Mouse (Mus musculus) adrenal gland, adult 2 months (tissue): ENCODE data around the gene Olfr198. TPM values are rescaled to one million over a fixed set of nuclear protein-coding genes. Genes with fewer than 3 reads are reported as not detected.
A peak's percentile ranks its signal among the peaks of the same experiment; 100 is the strongest.
"Not testable (repeated sequence)": the region's sequence is repeated elsewhere in the genome, so short reads cannot be mapped to it uniquely, and the experiment has no call there.

Source experiments
- DNase-seq: peaks from one replicate; pipeline ENCODE4 v3.0.0; 2021
- long read RNA-seq: library from polyadenylated mRNA; stranded (forward); transcript quantifications from one replicate; pipeline ENCODE4 v2.0.0, GENCODE M21; 2021
- polyA plus RNA-seq: library from polyadenylated mRNA; depleted of rRNA; stranded (reverse); fragments of >200 nt; gene quantifications from 2 replicates; pipeline ENCODE4 v1.2.3, GENCODE M21; 2012; rRNA removed
- total RNA-seq, 2 experiments: library from RNA; stranded (reverse); gene quantifications; 2 replicates each; pipeline ENCODE4 v1.2.3; 2021

Olfr198 gene
- total RNA-seq (not detected), polyA plus RNA-seq (not detected in 2 replicates)
- long read RNA-seq = 0 reads

- not testable (repeated sequence) for DNase-seq
These were observed at the start of gene Olfr198 for GRCm38 (mm10) chr16:59203433-59203832. Olfr198 (minus strand) TSS chr16:59203533.

- DNase-seq = no peak
These were observed 46.4 kb upstream of the Olfr198 start for GRCm38 (mm10) chr16:59249684-59250083.

- DNase-seq = not testable (repeated sequence)
These were observed 16.3 kb upstream of the Olfr198 start, which contains the start of gene Olfr199 for GRCm38 (mm10) chr16:59219667-59220066. Olfr199 (minus strand) TSS chr16:59219767.

- DNase-seq = not testable (repeated sequence)
These were observed 14.5 kb upstream of the Olfr198 start for GRCm38 (mm10) chr16:59217861-59218260.

- no peak for DNase-seq
These were observed 33.0 kb downstream of the Olfr198 start, which contains the start of gene Olfr196 for GRCm38 (mm10) chr16:59170354-59170753. Olfr196 (minus strand) TSS chr16:59170454.

- DNase-seq = peak; percentile 53
These were observed 51.3 kb downstream of the Olfr198 start for GRCm38 (mm10) chr16:59151996-59152395.

Other genes starting within 250 kb of the Olfr198 start
- not detected for gene Olfr183, start 208.2 kb downstream of the Olfr198 start, total RNA-seq
- gene Olfr183, start 208.2 kb downstream of the Olfr198 start, polyA plus RNA-seq = not detected in 2 replicates
- gene Olfr186, start 173.2 kb downstream of the Olfr198 start, total RNA-seq = not detected
- not detected in 2 replicates for gene Olfr186, start 173.2 kb downstream of the Olfr198 start, polyA plus RNA-seq
- not detected for gene Olfr187, start 163.8 kb downstream of the Olfr198 start, total RNA-seq
- not detected in 2 replicates for gene Olfr187, start 163.8 kb downstream of the Olfr198 start, polyA plus RNA-seq
- not detected for gene Olfr190, start 125.5 kb downstream of the Olfr198 start, total RNA-seq
- gene Olfr190, start 125.5 kb downstream of the Olfr198 start, polyA plus RNA-seq = not detected in 2 replicates
- gene Olfr191, start 113.7 kb downstream of the Olfr198 start, total RNA-seq = not detected
- not detected in 2 replicates for gene Olfr191, start 113.7 kb downstream of the Olfr198 start, polyA plus RNA-seq
- gene Olfr193, start 91.7 kb downstream of the Olfr198 start, total RNA-seq = not detected
- not detected in 2 replicates for gene Olfr193, start 91.7 kb downstream of the Olfr198 start, polyA plus RNA-seq
- gene Olfr194, start 82.5 kb downstream of the Olfr198 start, total RNA-seq = not detected
- gene Olfr194, start 82.5 kb downstream of the Olfr198 start, polyA plus RNA-seq = not detected in 2 replicates
- gene Olfr195, start 56.5 kb downstream of the Olfr198 start, total RNA-seq = not detected
- not detected in 2 replicates for gene Olfr195, start 56.5 kb downstream of the Olfr198 start, polyA plus RNA-seq
- gene Olfr196, start 33.1 kb downstream of the Olfr198 start, total RNA-seq = not detected
- not detected in 2 replicates for gene Olfr196, start 33.1 kb downstream of the Olfr198 start, polyA plus RNA-seq
- not detected for gene Olfr199, start 16.2 kb upstream of the Olfr198 start, total RNA-seq
- not detected in 2 replicates for gene Olfr199, start 16.2 kb upstream of the Olfr198 start, polyA plus RNA-seq
- gene Olfr201, start 69.1 kb upstream of the Olfr198 start, total RNA-seq = not detected
- gene Olfr201, start 69.1 kb upstream of the Olfr198 start, polyA plus RNA-seq = not detected in 2 replicates
- gene Olfr202, start 83.3 kb upstream of the Olfr198 start, total RNA-seq = not detected
- gene Olfr202, start 83.3 kb upstream of the Olfr198 start, polyA plus RNA-seq = not detected in 2 replicates
- gene Olfr203, start 95.3 kb upstream of the Olfr198 start, total RNA-seq = not detected
- not detected in 2 replicates for gene Olfr203, start 95.3 kb upstream of the Olfr198 start, polyA plus RNA-seq
- gene Olfr204, start 114.7 kb upstream of the Olfr198 start, total RNA-seq = not detected
- gene Olfr204, start 114.7 kb upstream of the Olfr198 start, polyA plus RNA-seq = not detected in 2 replicates
- not detected for gene Olfr205, start 127.6 kb upstream of the Olfr198 start, total RNA-seq
- not detected in 2 replicates for gene Olfr205, start 127.6 kb upstream of the Olfr198 start, polyA plus RNA-seq
- gene Olfr206, start 145.7 kb upstream of the Olfr198 start, total RNA-seq = not detected
- not detected in 2 replicates for gene Olfr206, start 145.7 kb upstream of the Olfr198 start, polyA plus RNA-seq
- not detected for gene Olfr209, start 160.5 kb upstream of the Olfr198 start, total RNA-seq
- not detected in 2 replicates for gene Olfr209, start 160.5 kb upstream of the Olfr198 start, polyA plus RNA-seq
- not detected for gene Gabrr3, start 203.8 kb upstream of the Olfr198 start, total RNA-seq
- not detected in 2 replicates for gene Gabrr3, start 203.8 kb upstream of the Olfr198 start, polyA plus RNA-seq